Mouse (Mus musculus) lung, postnatal 0 days (tissue): Measurements from ENCODE around the gene Itga9.

Source experiments
- CTCF ChIP-seq: IDR thresholded peaks from 2 replicates; pipeline ENCODE4 v1.5.1; 2016; ENCODE audit warnings: antibody characterized with exemption, mild to moderate bottlenecking
- EP300 ChIP-seq: IDR thresholded peaks from 2 replicates; pipeline ENCODE4 v1.6.1; 2016; ENCODE audit warnings: antibody characterized with exemption, mild to moderate bottlenecking, control low read depth

- TF ChIP-seq EP300 (no peak), CTCF (no peak)
These were observed 170.5 kb downstream of the Itga9 start for GRCm38 (mm10) chr9:118776880-118777438.
